Mouse (Mus musculus) CH12.LX (cell line): ENCODE measurements around the gene Pcna. TPM values are rescaled to one million over a fixed set of nuclear protein-coding genes. Genes with fewer than 3 reads are reported as not detected.

Experiments
- polyA plus RNA-seq: library from polyadenylated mRNA; unstranded; fragments of >175 nt; gene quantifications from 2 replicates; pipeline ENCODE4 v1.2.1, GENCODE M21; 2012; ENCODE audit warnings: low read depth; ENCODE audit not compliant: insufficient read length
- total RNA-seq, 2 experiments: library from RNA; depleted of rRNA; stranded (reverse); fragments of 300-350 nt in 1 of 2; fragments of >200 nt in 1 of 2; gene quantifications; 2 replicates each; pipeline ENCODE4 v1.2.3; 2012 to 2014

Pcna gene
- total and polyA plus RNA-seq, 3 experiments = 354 to 839 (median 550) TPM

Other genes with a start within 250 kb of the Pcna start
- gene Rassf2, start 223.1 kb downstream of the Pcna start, total RNA-seq (2012; rRNA removed) = 44.4 and 45.3 TPM in 2 replicates
- 30.2 and 33.8 TPM in 2 replicates for gene Rassf2, start 223.1 kb downstream of the Pcna start, total RNA-seq (2014; rRNA removed)
- 60.4 and 61.5 TPM in 2 replicates for gene Rassf2, start 223.1 kb downstream of the Pcna start, polyA plus RNA-seq
- 11.8 and 13.4 TPM in 2 replicates for gene Slc23a2, start 108.2 kb downstream of the Pcna start, total RNA-seq (2012; rRNA removed)
- 10.6 and 11.0 TPM in 2 replicates for gene Slc23a2, start 108.2 kb downstream of the Pcna start, total RNA-seq (2014; rRNA removed)
- 20.3 and 21.7 TPM in 2 replicates for gene Slc23a2, start 108.2 kb downstream of the Pcna start, polyA plus RNA-seq
- gene Tmem230, start 5.5 kb downstream of the Pcna start, total RNA-seq (2012; rRNA removed) = 20.3 and 27.7 TPM in 2 replicates
- gene Tmem230, start 5.5 kb downstream of the Pcna start, total RNA-seq (2014; rRNA removed) = 34.7 and 35.2 TPM in 2 replicates
- gene Tmem230, start 5.5 kb downstream of the Pcna start, polyA plus RNA-seq = 28.9 and 38.2 TPM in 2 replicates
- gene Cds2, start 9.8 kb upstream of the Pcna start, total RNA-seq (2012; rRNA removed) = 18.7 and 20.3 TPM in 2 replicates
- 15.9 and 21.2 TPM in 2 replicates for gene Cds2, start 9.8 kb upstream of the Pcna start, total RNA-seq (2014; rRNA removed)
- gene Cds2, start 9.8 kb upstream of the Pcna start, polyA plus RNA-seq = 26.0 and 38.9 TPM in 2 replicates
- gene Prokr2, start 132.1 kb upstream of the Pcna start, total RNA-seq (2012; rRNA removed) = 0.04 TPM in 1 of 2 replicates, not detected in the other
- not detected in 2 replicates for gene Prokr2, start 132.1 kb upstream of the Pcna start, total RNA-seq (2014; rRNA removed)
- not detected in 2 replicates for gene Prokr2, start 132.1 kb upstream of the Pcna start, polyA plus RNA-seq